Mouse (Mus musculus) c-Kit-positive CD71-positive TER-119-negative erythroid progenitor cells, embryonic 14.5 days (primary cell): ENCODE data around the gene Numa1.
"Not testable (repeated sequence)": the region's sequence is repeated elsewhere in the genome, so short reads cannot be mapped to it uniquely, and the experiment has no call there.

Source experiments
- DNase-seq: peaks from one replicate; pipeline ENCODE4 v3.0.0-alpha.2; 2013; ENCODE audit warnings: low read depth

Gene Numa1

DNA sequence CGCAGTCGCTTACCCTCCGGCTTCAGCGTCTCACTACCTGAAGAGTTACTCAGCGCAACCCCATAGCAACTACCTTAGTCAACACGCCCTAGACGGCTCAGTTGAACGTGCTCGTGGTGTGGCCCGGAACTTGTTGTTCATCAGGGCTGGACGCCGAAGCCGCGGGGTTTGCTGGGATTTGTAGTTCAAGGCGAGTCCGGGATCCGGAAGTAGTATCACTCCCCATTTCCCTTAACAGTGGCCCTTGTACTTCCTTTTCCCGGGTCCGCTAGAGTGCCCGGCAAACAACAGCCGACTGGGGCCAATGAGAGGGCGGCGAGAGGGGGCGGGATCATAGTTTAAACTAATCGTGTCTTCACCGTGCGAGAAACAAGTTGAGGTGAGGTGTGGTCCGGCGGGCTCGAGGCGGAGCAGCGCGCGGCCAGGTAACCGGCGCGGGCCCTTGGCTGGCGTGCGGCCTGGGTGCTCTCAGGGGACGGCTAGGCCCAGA lies at the start of gene Numa1, which contains the start of gene Lrrc51:
TSS of gene Numa1 (plus strand) at position 361 of the 490 bp plus-strand sequence.
TSS of gene Lrrc51 (minus strand) at position 145 of the 490 bp plus-strand sequence.
- DNase-seq, result peak; percentile 97

DNA sequence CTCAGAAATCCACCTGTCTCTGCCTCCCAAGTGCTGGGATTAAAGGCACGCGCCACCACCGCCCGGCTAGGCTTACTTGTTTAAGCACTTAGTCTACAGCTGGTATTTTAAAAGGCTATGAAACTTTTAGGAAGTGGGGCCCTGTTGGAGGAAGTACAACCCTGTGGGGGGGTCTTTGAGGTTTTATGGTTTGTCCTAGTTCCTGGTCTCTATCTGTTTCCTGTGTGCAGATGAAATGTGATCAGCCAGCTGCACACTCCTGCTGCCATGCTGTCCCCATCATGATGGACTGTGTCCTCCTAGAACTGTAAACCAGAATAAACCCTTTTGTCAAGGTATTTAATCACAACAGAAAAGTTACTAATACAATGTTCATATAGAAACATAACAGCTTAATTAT lies 49.8 kb upstream of the Numa1 start:
- DNase-seq, result no peak

- no peak for DNase-seq
These were observed 47.6 kb upstream of the Numa1 start for GRCm38 (mm10) chr7:101886274-101886673.

- no peak for DNase-seq
These were observed 45.5 kb upstream of the Numa1 start for GRCm38 (mm10) chr7:101888460-101888859.

- no peak for DNase-seq
These were observed 38.2 kb upstream of the Numa1 start for GRCm38 (mm10) chr7:101895695-101896094.

GRCm38 (mm10) chr7:101896104-101897066 lies 37.5 kb upstream of the Numa1 start:
- DNase-seq, result peak; percentile 97

DNA sequence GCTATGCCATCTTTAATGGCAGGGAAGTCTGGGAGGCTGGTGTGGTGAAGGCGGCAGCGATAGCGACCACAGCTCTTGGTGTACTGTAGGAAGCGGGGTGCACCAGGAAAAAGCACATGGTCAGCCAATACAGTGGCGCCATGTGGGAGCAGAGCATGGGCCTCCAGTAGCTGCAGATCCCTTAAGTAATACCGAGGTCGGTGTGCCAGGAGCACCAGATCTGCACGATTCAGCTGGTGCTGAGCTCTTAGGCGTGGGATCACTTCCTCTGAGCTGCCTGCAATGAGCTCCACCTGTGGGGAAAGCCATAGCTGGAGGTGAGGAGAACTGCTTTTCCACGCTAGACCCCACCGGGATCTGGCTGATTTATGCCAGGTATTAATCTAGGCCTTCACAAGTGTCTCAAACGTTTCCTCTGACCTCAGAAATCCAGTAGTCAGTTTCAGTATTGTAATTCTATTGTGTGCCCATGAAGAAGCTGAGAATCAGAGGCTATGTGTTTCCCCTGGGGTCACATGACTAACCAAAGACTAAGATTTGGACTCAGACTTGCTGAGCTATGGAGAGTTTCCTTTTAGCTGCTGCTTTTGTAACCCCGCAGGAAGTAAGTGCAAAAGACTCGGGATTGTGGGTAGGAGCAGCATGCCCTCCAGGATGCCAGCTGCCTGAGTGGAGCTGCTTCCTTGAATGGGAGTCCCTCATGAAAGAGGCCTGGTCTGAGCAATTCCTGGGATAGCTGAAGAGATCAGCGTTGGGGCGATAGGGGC lies 33.4 kb upstream of the Numa1 start:
- no peak for DNase-seq

DNA sequence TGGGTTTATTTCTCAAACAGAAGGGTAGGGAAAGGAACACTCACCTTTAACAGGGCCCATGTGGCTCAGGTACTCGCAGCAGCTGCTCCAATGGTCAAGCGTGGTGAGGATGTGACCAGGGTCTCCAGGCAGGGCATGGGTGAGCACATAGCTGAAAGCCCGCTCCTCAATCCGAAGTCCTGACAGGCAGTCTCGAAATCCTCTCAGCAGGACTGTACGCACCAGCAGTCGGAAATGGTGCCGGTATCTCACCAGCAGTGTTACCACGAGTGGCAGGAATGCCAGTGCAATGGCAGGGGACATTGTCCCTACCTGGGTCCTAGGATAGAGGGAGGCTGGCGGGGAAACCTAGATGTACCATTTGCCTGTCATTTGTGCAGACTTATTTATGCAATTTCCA lies 31.9 kb upstream of the Numa1 start:
- DNase-seq, result no peak

GRCm38 (mm10) chr7:101902846-101903245 lies 31.1 kb upstream of the Numa1 start:
- DNase-seq, result no peak

- DNase-seq, result peak; percentile 99
These were observed 28.2 kb upstream of the Numa1 start, which contains the start of gene Lamtor1 for GRCm38 (mm10) chr7:101905561-101906286. Lamtor1 (plus strand) TSS chr7:101905904.

DNA sequence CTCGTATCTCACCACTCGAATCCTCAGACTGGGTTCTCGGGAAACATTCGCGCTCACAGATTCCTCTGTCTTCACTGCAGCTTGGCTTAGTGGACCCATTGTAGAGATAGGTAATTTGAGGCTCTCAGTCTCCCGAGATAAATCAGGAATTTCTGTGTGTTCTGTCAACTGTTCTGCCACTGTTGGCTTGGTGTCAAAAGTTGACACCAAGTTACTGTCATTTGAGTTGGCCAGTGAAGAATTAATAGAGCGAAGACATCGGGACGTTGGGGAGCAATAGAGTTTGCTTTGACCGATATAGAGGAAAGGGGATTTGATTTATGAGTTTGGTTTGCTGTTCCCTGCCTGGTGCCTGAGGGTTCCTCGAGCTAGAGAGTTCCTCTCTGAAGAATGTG lies 27.6 kb upstream of the Numa1 start, which contains the start of gene Tomt:
TSS of gene Tomt (minus strand) at position 73 of the 395 bp plus-strand sequence.
- DNase-seq, result no peak

DNA sequence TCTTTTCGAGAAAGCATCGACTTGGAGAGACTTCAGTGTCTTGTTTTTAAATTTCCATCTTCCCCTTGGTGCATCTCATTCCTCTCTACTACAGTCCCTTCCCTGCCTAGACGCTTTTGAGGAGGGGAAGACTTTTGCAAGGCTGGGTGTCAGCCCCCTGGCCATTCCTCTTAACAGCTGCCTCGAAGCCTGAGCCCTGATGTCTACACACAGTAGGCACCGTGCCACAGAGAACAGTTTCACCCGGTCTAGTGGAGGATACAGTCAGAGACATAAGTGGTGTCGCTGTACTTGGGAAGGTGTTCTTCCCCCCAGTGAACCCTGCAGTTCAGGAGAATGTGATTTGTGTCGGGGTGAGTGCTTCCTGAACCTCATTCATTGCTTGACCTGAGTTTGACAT lies 27.2 kb upstream of the Numa1 start:
- DNase-seq, result no peak

DNA sequence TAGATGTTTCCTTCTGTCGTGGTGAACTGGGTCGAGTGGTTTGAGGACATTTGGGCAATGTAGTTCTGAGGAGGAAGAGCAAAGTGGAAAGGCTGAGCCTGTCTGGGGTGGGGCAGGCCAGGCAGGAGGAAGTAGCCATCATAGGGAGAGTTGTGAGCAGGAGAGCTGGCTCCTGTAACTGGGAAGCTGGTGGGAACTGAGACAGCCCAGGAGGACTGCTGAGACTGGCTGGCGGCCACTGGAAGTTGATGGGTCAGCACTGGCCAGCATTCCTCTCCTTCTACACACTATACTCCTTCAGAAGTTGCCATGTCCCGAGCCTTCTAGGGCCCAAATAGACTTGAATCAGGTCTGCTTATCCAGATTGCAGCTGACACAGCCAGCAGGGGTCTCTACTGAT lies 25.5 kb upstream of the Numa1 start:
- DNase-seq, result no peak

DNA sequence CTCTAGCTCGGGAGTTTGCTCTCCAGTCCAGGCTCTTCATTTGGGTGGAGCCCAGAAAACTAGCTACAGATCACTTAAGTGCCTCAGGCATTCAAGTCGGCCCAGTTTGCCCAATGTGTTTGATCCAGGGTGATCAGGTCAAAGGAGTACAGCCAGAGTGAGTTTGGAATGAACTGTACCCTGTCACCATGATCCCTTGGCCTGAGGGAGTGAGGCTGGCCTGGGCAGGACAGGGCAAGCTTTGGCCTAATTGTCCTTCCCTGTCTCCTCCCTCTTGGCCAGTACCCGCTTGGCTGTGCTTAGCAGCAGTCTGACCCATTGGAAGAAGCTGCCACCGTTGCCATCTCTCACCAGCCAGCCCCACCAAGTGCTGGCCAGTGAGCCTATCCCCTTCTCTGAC lies 23.8 kb upstream of the Numa1 start:
- no peak for DNase-seq

- no peak for DNase-seq
These were observed 21.9 kb upstream of the Numa1 start for GRCm38 (mm10) chr7:101911982-101912381.

DNA sequence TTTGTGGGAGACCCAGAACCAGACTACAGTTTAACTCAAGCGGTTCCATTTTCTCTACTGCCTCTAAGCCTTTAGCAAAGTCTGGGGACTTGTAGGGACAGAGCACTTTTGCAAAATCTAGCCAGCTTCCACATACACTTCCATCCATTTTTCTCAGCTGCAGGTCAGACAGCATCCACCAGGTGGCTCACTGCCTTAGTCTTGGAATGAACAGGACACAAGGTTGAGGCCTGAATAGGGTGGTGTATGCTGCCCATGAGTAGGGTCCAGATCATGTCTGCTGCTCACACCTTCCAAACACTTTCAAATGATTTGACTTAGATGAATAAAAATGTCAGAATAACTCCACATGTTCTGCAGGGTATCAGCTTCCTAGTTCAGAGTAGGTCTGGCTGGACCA lies 15.8 kb upstream of the Numa1 start:
- peak; percentile 64 for DNase-seq

DNA sequence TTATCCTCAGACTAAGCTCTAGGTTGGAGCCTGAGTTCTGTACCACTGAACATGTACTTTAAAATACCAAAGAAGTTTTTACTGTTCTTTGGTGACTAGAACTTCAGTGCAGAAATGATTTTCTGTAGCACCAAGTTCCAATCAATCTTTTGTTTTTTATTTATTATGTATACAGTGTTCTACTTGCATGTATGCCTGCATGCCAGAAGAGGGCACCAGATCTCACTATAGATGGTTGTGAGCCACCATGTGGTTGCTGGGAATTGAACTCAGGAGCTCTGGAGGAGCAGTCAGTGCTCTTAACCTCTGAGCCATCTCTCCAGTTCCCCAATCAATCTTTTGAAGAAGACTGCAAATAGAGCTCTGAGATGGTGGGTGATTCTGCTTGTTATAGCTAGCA lies 8.0 kb upstream of the Numa1 start:
- not testable (repeated sequence) for DNase-seq

DNA sequence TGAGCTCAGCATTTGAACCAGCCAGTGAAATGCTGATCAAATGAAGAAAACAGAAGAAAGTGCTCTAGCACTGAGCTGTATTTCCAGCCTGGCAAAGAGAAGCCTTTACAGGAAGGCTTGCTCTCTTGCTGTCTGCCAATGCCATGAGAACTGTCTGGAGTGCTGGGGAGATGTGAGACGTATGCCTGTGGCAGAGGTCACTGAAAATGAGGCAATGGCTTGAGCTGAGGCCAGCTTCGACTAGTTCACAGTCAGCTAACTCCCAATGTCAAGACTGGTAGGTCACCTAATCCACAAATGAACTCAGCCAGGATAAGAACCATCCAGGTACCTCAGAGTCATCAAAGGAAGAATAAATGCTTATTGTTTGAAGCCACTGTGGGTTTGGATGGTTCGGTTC lies 5.8 kb upstream of the Numa1 start:
- DNase-seq, result no peak

DNA sequence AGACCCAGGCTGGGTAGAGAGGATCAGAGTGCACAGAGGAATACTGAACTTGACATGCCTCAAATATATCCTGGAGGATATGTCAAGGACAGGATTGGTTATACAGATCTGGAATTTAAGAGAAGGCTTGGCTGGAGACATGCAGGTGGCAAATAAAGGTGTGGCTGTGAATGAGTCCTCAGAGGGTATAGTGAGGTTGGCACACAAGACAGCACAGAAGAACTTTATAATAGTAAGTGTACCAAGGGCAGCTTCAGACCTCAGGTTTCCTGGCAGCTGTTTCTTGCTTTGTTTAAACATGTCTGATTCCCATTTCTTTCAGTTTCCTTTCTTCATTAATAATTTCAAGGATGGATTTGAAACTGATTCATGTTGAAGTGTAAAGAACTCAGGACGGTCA lies 1.4 kb upstream of the Numa1 start:
- no peak for DNase-seq

DNA sequence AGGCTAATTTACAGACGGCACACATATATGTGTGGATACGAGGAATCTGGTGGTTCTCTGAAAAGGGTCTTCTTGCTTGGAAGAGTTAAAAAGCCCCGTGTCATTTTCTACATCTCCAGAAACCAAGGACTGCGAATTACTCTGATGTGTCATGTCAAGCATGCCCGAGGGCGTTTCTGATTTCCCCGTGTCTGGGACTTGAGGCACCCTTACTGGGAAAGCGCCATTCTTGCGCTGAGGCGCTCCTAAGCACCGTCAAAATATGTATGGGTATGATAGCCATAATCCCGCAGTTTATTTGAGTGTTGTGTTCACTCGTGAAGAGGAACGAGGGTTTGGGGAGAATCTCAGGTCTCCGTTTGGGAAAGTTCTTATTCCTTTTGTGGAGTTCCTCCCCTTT lies 611 bp upstream of the Numa1 start:
- peak; percentile 41 for DNase-seq

DNA sequence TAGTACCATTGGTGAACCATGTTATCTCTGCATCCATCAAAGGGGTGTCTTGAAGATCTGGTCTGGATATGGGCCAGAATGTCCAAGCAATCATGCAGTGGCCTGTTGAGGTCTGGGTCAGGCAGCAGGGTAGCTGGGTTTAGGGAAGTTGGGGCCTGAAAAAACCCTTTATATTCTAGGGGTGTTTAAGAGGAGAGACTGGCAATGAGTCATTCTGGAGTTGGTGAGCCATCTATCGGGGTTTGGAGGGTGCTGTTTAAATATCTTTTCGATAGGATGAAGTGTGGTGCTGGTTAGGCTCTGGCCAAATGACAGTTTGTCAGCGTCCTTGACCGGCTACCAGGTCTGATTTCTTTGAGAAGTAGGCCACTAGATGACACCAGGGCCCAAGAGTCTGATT lies 2.0 kb downstream of the Numa1 start:
- DNase-seq, result no peak

- no peak for DNase-seq
These were observed 3.1 kb downstream of the Numa1 start for GRCm38 (mm10) chr7:101936996-101937395.
